Mouse (Mus musculus) midbrain, postnatal 0 days (tissue): ENCODE data around the gene Ppp4r1. TPM values are rescaled to one million over a fixed set of nuclear protein-coding genes. Genes with fewer than 3 reads are reported as not detected.

Source experiments
- ATAC-seq: fragments of 200-750 bp; cut with Nextera tagmentation; 2 replicates; pipeline ENCODE4 v1.8.0; 2017; ENCODE audit warnings: moderate number of reproducible peaks, mild to moderate bottlenecking, moderate TSS enrichment, moderate library complexity; ENCODE audit not compliant: low FRiP score
- DNase-seq: peaks from one replicate; pipeline ENCODE4 v3.0.0-alpha.2; 2015; ENCODE audit warnings: low spot score
- H3K27ac ChIP-seq: fragments of 300-500 bp; sonication (generic); 2 replicates; pipeline ENCODE4 v1.5.1; 2014; ENCODE audit warnings: low read depth, mild to moderate bottlenecking, low read length, mixed read lengths
- H3K27me3 ChIP-seq: fragments of 300-500 bp; sonication (generic); 2 replicates; pipeline ENCODE4 v1.6.1; 2014; ENCODE audit warnings: low read length, control low read depth, mixed read lengths; ENCODE audit not compliant: insufficient read depth
- H3K36me3 ChIP-seq: fragments of 300-500 bp; sonication (generic); 2 replicates; pipeline ENCODE4 v1.6.1; 2014; ENCODE audit warnings: low read length, control low read depth, mixed read lengths; ENCODE audit not compliant: insufficient read depth
- H3K4me1 ChIP-seq: fragments of 300-500 bp; sonication (generic); 2 replicates; pipeline ENCODE4 v1.6.1; 2014; ENCODE audit warnings: mild to moderate bottlenecking, control low read depth, antibody characterized with exemption, low read length, mixed read lengths; ENCODE audit not compliant: insufficient read depth
- H3K4me2 ChIP-seq: fragments of 300-500 bp; sonication (generic); 2 replicates; pipeline ENCODE4 v1.6.1; 2014; ENCODE audit warnings: low read depth, mild to moderate bottlenecking, low read length, mixed read lengths; ENCODE audit not compliant: poor library complexity, severe bottlenecking
- H3K4me3 ChIP-seq: fragments of 300-500 bp; sonication (generic); 2 replicates; pipeline ENCODE4 v1.5.1; 2014; ENCODE audit warnings: low read depth, mild to moderate bottlenecking, low read length, moderate library complexity
- H3K9ac ChIP-seq: fragments of 300-500 bp; sonication (generic); replicated peaks from 2 replicates; pipeline ENCODE4 v1.6.1; 2014; ENCODE audit warnings: mild to moderate bottlenecking, low read length, moderate library complexity, mixed read lengths; ENCODE audit not compliant: poor library complexity, severe bottlenecking
- H3K9me3 ChIP-seq: fragments of 300-500 bp; sonication (generic); 2 replicates; pipeline ENCODE4 v1.6.1; 2016; ENCODE audit warnings: low read length, control low read depth
- CTCF ChIP-seq: IDR thresholded peaks from 2 replicates; pipeline ENCODE4 v1.5.1; 2016; ENCODE audit warnings: antibody characterized with exemption, mild to moderate bottlenecking
- WGBS: fragments of 180-500 bp; shearing (Covaris S2); extraction: QIAGEN DNeasy Blood & Tissue Kit; methylation state at CpG from one replicate; pipeline ENCODE4 v1.1.7; 2014; 5-methylcytosine and 5-hydroxymethylcytosine counted together
- polyA plus RNA-seq: library from polyadenylated mRNA; unstranded; fragments of >200 nt; fragmentation: Nextera tagmentation; extraction: Ambion mirVana; gene quantifications from 2 replicates; pipeline ENCODE4 v1.2.1, GENCODE M21; 2015
- total RNA-seq: library from RNA; depleted of rRNA; stranded (reverse); fragments of >200 nt; gene quantifications from 2 replicates; pipeline ENCODE4 v1.2.3, GENCODE M21; 2014

Gene Ppp4r1
- total and polyA plus RNA-seq, 2 experiments from 2014 or later = 28.6 to 45.6 TPM

GRCm38 (mm10) chr17:65741565-65741964 lies 40.8 kb upstream of the Ppp4r1 start:
- DNase-seq = no peak
- no peaks in the 10 kb centered on the region for H3K4me1 ChIP-seq
- H3K27ac ChIP-seq = no peak overlapping the region
- no peak for TF ChIP-seq CTCF
- H3K9me3 ChIP-seq = no peaks in the 10 kb centered on the region
- no peak overlapping the region for H3K4me2 ChIP-seq
- no peak for ATAC-seq
- WGBS = 93% methylated on average over 4 of the region's 4 CpGs
- no peaks in the 10 kb centered on the region for H3K27me3 ChIP-seq
- no peak overlapping the region for H3K9ac ChIP-seq
- H3K36me3 ChIP-seq = no peaks in the 10 kb centered on the region
- no peak overlapping the region for H3K4me3 ChIP-seq

- Histone ChIP-seq H3K4me1 (no peaks in the 10 kb centered on the region), H3K36me3 (no peaks in the 10 kb centered on the region), H3K27ac (0 out of 2 replicates have a peak overlapping the region, but pooled peaks have one; percentile 27), H3K27me3 (no peaks in the 10 kb centered on the region), H3K9me3 (no peaks in the 10 kb centered on the region), H3K4me2 (no peak overlapping the region), H3K9ac (0 out of 2 replicates have a peak overlapping the region, but pooled peaks have one; percentile 24), H3K4me3 (no peak overlapping the region)
- peak; percentile 51 for DNase-seq
- WGBS = 29% methylated on average over 10 of the region's 10 CpGs
- ATAC-seq = peak; percentile 59; the same call in 1 of the 2 replicates
- no peak for TF ChIP-seq CTCF
These were observed 40.0 kb upstream of the Ppp4r1 start for GRCm38 (mm10) chr17:65742245-65742905.

- no peak for TF ChIP-seq CTCF
- no peak for ATAC-seq
- WGBS = 36% methylated on average over 4 of the region's 4 CpGs
- no peaks in the 10 kb centered on the region for H3K36me3 ChIP-seq
- H3K4me1 ChIP-seq = no peaks in the 10 kb centered on the region
- H3K9ac ChIP-seq = no peak overlapping the region
- H3K27me3 ChIP-seq = no peaks in the 10 kb centered on the region
- H3K4me2 ChIP-seq = no peak overlapping the region
- H3K4me3 ChIP-seq = no peak overlapping the region
- H3K9me3 ChIP-seq = no peaks in the 10 kb centered on the region
- 0 out of 2 replicates have a peak overlapping the region, but pooled peaks have one; percentile 18 for H3K27ac ChIP-seq
- no peak for DNase-seq
These were observed 39.4 kb upstream of the Ppp4r1 start for GRCm38 (mm10) chr17:65742969-65743368.

GRCm38 (mm10) chr17:65743664-65744330 lies 38.6 kb upstream of the Ppp4r1 start:
- no peaks in the 10 kb centered on the region for H3K9me3 ChIP-seq
- TF ChIP-seq CTCF = no peak
- H3K4me3 ChIP-seq = no peak overlapping the region
- H3K4me2 ChIP-seq = no peak overlapping the region
- no peaks in the 10 kb centered on the region for H3K36me3 ChIP-seq
- 84% methylated on average over 11 of the region's 11 CpGs for WGBS
- no peak for DNase-seq
- no peak for ATAC-seq
- no peaks in the 10 kb centered on the region for H3K4me1 ChIP-seq
- H3K27me3 ChIP-seq = no peaks in the 10 kb centered on the region
- H3K9ac ChIP-seq = no peak overlapping the region
- no peak overlapping the region for H3K27ac ChIP-seq

GRCm38 (mm10) chr17:65746314-65746713 lies 36.1 kb upstream of the Ppp4r1 start:
- no peak overlapping the region for H3K4me2 ChIP-seq
- no peaks in the 10 kb centered on the region for H3K4me1 ChIP-seq
- no peak for TF ChIP-seq CTCF
- H3K36me3 ChIP-seq = no peaks in the 10 kb centered on the region
- H3K27ac ChIP-seq = no peak overlapping the region
- 52% methylated on average over 6 of the region's 6 CpGs for WGBS
- H3K9me3 ChIP-seq = no peaks in the 10 kb centered on the region
- no peaks in the 10 kb centered on the region for H3K27me3 ChIP-seq
- ATAC-seq (0 out of 2 replicates have a peak, but pooled peaks have one; percentile 31), DNase-seq (no peak)
- no peak overlapping the region for H3K4me3 ChIP-seq
- H3K9ac ChIP-seq = no peak overlapping the region

GRCm38 (mm10) chr17:65748997-65749396 lies 33.4 kb upstream of the Ppp4r1 start:
- H3K9ac ChIP-seq = no peak overlapping the region
- 79% methylated on average over 6 of the region's 6 CpGs for WGBS
- no peaks in the 10 kb centered on the region for H3K9me3 ChIP-seq
- ATAC-seq = no peak
- no peaks in the 10 kb centered on the region for H3K4me1 ChIP-seq
- no peak overlapping the region for H3K4me2 ChIP-seq
- no peak overlapping the region for H3K4me3 ChIP-seq
- TF ChIP-seq CTCF = no peak
- H3K27ac ChIP-seq = no peak overlapping the region
- H3K36me3 ChIP-seq = no peaks in the 10 kb centered on the region
- no peaks in the 10 kb centered on the region for H3K27me3 ChIP-seq
- DNase-seq = no peak
